ENCODE assay signal across 7 mouse cellular contexts in the genomic region with DNA sequence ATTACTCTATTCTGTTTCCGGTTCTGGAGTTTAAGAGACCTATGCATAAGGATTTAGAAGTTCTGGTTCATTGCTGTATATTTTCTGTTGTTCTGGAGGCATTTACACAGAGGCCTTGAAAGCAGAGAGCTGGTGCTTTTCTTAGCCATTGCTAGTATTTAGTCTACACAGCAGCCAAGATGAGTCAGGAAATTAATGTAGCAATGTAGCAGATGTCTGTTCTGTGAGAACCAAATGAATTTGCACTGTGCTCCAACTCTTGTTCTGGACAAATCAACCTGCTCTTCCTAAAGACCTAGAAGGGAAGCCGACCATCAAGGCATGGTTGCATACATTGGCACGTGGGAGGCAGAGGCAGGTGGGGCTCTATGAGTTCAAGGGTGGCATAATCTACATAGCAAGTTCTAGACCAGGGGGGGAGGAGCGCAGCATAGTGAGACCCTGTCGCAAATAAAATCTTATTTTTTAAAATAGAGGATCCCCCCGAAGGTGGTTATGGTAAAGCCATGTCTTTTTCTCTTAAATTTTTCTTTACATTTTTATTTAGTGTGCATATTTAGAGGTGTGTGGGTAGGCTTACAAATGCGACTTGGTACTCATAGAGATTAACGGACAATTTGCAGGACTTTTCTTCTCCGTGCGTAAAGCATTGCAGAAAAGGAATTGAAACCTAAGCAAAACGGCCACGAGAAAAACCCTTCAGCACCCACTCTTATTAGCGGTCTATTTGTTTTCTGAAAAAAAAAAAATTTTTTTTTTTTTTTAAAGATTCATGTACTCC. TPM values are rescaled to one million over a fixed set of nuclear protein-coding genes. Genes with fewer than 3 reads are reported as not detected.
DNase-seq lines count a peak whose midpoint lies in the region; ATAC-seq and TF ChIP-seq lines count a peak whose summit lies in the region.

No protein-coding gene starts in this region.

- 53% methylated on average over 13 of the region's 13 CpGs for WGBS in lung, embryonic 15.5 days
- WGBS in lung, adult 2 months = 53% methylated on average over 13 of the region's 13 CpGs
- 82% methylated on average over 13 of the region's 13 CpGs for WGBS in forebrain, embryonic 10.5 days
- WGBS in neural tube, embryonic 15.5 days = 70% methylated on average over 13 of the region's 13 CpGs

- H3K27me3 ChIP-seq in lung, embryonic 15.5 days = no peaks in the 10 kb centered on the region
- H3K27me3 ChIP-seq in forebrain, embryonic 10.5 days (ENCODE audit: poor library complexity, severe bottlenecking) = no peaks in the 10 kb centered on the region
- no peaks in the 10 kb centered on the region for H3K27me3 ChIP-seq in neural tube, embryonic 15.5 days (replicated peaks)

- TF ChIP-seq POLR2A in lung, adult 2 months (IDR thresholded peaks at IDR 0.05; ENCODE audit: borderline replicate concordance, extremely low read depth, low read depth, low read length) = no peak

- DNase-seq in lung, adult 2 months = no peak
- DNase-seq in forebrain, embryonic 10.5 days (ENCODE audit: extremely low spot score, low spot score) = no peak
- peak; percentile 35 for DNase-seq in layer of hippocampus, adult 9-11 months
- DNase-seq in retina, postnatal 1 day = no peak

- peak overlapping the region; percentile 81 for H3K4me2 ChIP-seq in lung, embryonic 15.5 days
- peak overlapping the region; percentile 99 for H3K4me2 ChIP-seq in neural tube, embryonic 15.5 days

- ATAC-seq in lung, embryonic 15.5 days (ENCODE audit: borderline replicate concordance, extremely low read depth, low FRiP score, low TSS enrichment) = no peak
- ATAC-seq in neural tube, embryonic 15.5 days (ENCODE audit: low FRiP score) = no peak
- ATAC-seq in activated CD4-positive, CD25-positive, alpha-beta regulatory T cell, adult 4 months = no peak

- H3K36me3 ChIP-seq in lung, embryonic 15.5 days = peaks cover 8% of the 10 kb centered on the region; the same call in 1 of the 2 replicates
- peaks cover 24% of the 10 kb centered on the region for H3K36me3 ChIP-seq in forebrain, embryonic 10.5 days (replicated peaks)
- no peaks in the 10 kb centered on the region for H3K36me3 ChIP-seq in neural tube, embryonic 15.5 days

- peak overlapping the region; percentile 85 for H3K4me3 ChIP-seq in lung, embryonic 15.5 days
- H3K4me3 ChIP-seq in lung, adult 2 months (replicated peaks; ENCODE audit: extremely low read depth, low read depth, low read length) = no peak overlapping the region
- H3K4me3 ChIP-seq in forebrain, embryonic 10.5 days = peak overlapping the region; percentile 90; the same call in 1 of the 2 replicates
- peak overlapping the region; percentile 90 for H3K4me3 ChIP-seq in neural tube, embryonic 15.5 days (replicated peaks)

- no peak overlapping the region for H3K27ac ChIP-seq in lung, embryonic 15.5 days
- H3K27ac ChIP-seq in forebrain, embryonic 10.5 days = no peak overlapping the region
- no peak overlapping the region for H3K27ac ChIP-seq in neural tube, embryonic 15.5 days (replicated peaks)

- peak overlapping the region; percentile 87; the same call in 1 of the 2 replicates for H3K9ac ChIP-seq in lung, embryonic 15.5 days
- H3K9ac ChIP-seq in neural tube, embryonic 15.5 days (replicated peaks) = peak overlapping the region; percentile 77; the same call in 1 of the 2 replicates

- H3K4me1 ChIP-seq in lung, embryonic 15.5 days = peaks cover 13% of the 10 kb centered on the region
- H3K4me1 ChIP-seq in lung, adult 2 months (ENCODE audit: control insufficient read depth, insufficient read depth, low read length) = no peaks in the 10 kb centered on the region
- H3K4me1 ChIP-seq in forebrain, embryonic 10.5 days = peaks cover 23% of the 10 kb centered on the region
- peaks cover 7% of the 10 kb centered on the region for H3K4me1 ChIP-seq in neural tube, embryonic 15.5 days

- no peak for TF ChIP-seq CTCF in lung, adult 2 months (IDR thresholded peaks at IDR 0.05; ENCODE audit: insufficient read depth, low read length)

- H3K9me3 ChIP-seq in lung, embryonic 15.5 days = no peaks in the 10 kb centered on the region
- no peaks in the 10 kb centered on the region for H3K9me3 ChIP-seq in forebrain, embryonic 10.5 days
- no peaks in the 10 kb centered on the region for H3K9me3 ChIP-seq in neural tube, embryonic 15.5 days (replicated peaks)

RNA-seq across cellular contexts. Expression of a gene that starts 1.1 kb away (rescaled TPM):
- polyA plus RNA-seq in lung, embryonic 15.5 days (2015; fragmentation: Nextera tagmentation; extraction: Ambion mirVana) = 50.8 and 51.7 TPM in 2 replicates
- 0.12 and 0.44 TPM in 2 replicates for polyA plus RNA-seq in lung, adult 2 months (2012; rRNA removed)
- polyA plus RNA-seq in forebrain, embryonic 10.5 days (2016; fragmentation: Nextera tagmentation; extraction: Ambion mirVana) = 115 and 122 TPM in 2 replicates
- 7.7 and 18.7 TPM in 2 replicates for polyA plus RNA-seq in neural tube, embryonic 15.5 days (2015; fragmentation: Nextera tagmentation; extraction: Ambion mirVana)
- 10 to 100 TPM; 33.3 to 37.4 TPM for polyA plus RNA-seq in activated CD4-positive, CD25-positive, alpha-beta regulatory T cell, adult 4 months (2017; shearing (Covaris generic))
